In the genomic region with DNA sequence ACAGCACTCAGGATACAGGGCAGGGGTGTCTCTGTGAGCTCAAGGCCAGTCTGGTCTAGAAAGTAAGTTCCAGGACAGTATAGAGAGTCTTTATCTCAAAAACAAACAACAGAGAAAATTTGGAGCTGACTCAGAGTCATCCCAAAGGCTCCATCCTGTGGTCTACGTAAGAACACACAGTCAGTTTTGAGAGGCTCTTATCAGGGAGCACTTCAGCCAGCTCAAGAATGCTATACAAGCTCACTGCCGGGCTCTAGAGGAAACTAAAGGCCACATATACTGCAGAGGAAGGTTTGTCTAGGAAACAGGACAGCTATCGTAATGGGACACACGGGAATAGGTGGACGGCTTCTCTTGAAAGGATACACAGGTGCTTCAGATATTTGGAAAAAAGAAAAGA, we compare ENCODE assay signal across 22 mouse cellular contexts.
DNase-seq lines count a peak whose midpoint lies in the region; ATAC-seq and TF ChIP-seq lines count a peak whose summit lies in the region.
"Had no signal": no experiment of that assay in that cellular context is flagged by ENCODE, and none has a peak within 500 bp of the region (broad histone marks: within the 10 kb centered on the region; RNA-seq: fewer than 3 reads in every experiment).

No protein-coding gene starts in this region.

- H3K4me3 ChIP-seq in hindbrain, postnatal 0 days (ENCODE audit: low read length), result no peak overlapping the region
- no peak overlapping the region for H3K4me3 ChIP-seq in hindbrain, embryonic 12.5 days
- H3K4me3 ChIP-seq in midbrain, embryonic 10.5 days, result no peak overlapping the region
- H3K4me3 ChIP-seq in midbrain, embryonic 11.5 days (ENCODE audit: low read depth, low read length), result no peak overlapping the region
- H3K4me3 ChIP-seq in neural tube, embryonic 15.5 days (replicated peaks), result no peak overlapping the region
- H3K4me3 ChIP-seq: forebrain, embryonic 10.5 days; limb, embryonic 13.5 days; stomach, embryonic 15.5 days had no signal

- H3K4me1 ChIP-seq in hindbrain, postnatal 0 days (ENCODE audit: insufficient read depth, low read length), result no peaks in the 10 kb centered on the region
- H3K4me1 ChIP-seq in hindbrain, embryonic 12.5 days, result no peaks in the 10 kb centered on the region; the same call in 1 of the 2 replicates
- H3K4me1 ChIP-seq in midbrain, embryonic 10.5 days, result peaks cover 10% of the 10 kb centered on the region
- H3K4me1 ChIP-seq in midbrain, embryonic 11.5 days (ENCODE audit: control insufficient read depth, insufficient read depth, low read length), result no peaks in the 10 kb centered on the region
- no peaks in the 10 kb centered on the region for H3K4me1 ChIP-seq in neural tube, embryonic 15.5 days
- H3K4me1 ChIP-seq: limb, embryonic 13.5 days; stomach, embryonic 15.5 days had no signal

- H3K9ac ChIP-seq in hindbrain, postnatal 0 days (replicated peaks; ENCODE audit: low read length), result no peak overlapping the region
- no peak overlapping the region for H3K9ac ChIP-seq in hindbrain, embryonic 12.5 days
- H3K9ac ChIP-seq in midbrain, embryonic 11.5 days (ENCODE audit: low read length), result no peak overlapping the region
- H3K9ac ChIP-seq in neural tube, embryonic 15.5 days (replicated peaks), result no peak overlapping the region
- H3K9ac ChIP-seq: forebrain, postnatal 0 days; limb, embryonic 13.5 days; liver, embryonic 14.5 days; stomach, embryonic 15.5 days had no signal

- H3K9me3 ChIP-seq in hindbrain, postnatal 0 days (ENCODE audit: low read length), result no peaks in the 10 kb centered on the region
- no peaks in the 10 kb centered on the region for H3K9me3 ChIP-seq in hindbrain, embryonic 12.5 days (replicated peaks)
- H3K9me3 ChIP-seq in midbrain, embryonic 10.5 days (replicated peaks), result no peaks in the 10 kb centered on the region
- no peaks in the 10 kb centered on the region for H3K9me3 ChIP-seq in midbrain, embryonic 11.5 days (ENCODE audit: control insufficient read depth, low read length)
- no peaks in the 10 kb centered on the region for H3K9me3 ChIP-seq in neural tube, embryonic 15.5 days (replicated peaks)
- H3K9me3 ChIP-seq: forebrain, embryonic 10.5 days; limb, embryonic 13.5 days; stomach, embryonic 15.5 days had no signal

- no peaks in the 10 kb centered on the region for H3K36me3 ChIP-seq in hindbrain, postnatal 0 days (ENCODE audit: insufficient read depth, low read length)
- H3K36me3 ChIP-seq in hindbrain, embryonic 12.5 days, result no peaks in the 10 kb centered on the region
- H3K36me3 ChIP-seq in midbrain, embryonic 10.5 days, result no peaks in the 10 kb centered on the region
- no peaks in the 10 kb centered on the region for H3K36me3 ChIP-seq in midbrain, embryonic 11.5 days (ENCODE audit: control insufficient read depth, insufficient read depth, low read length)
- H3K36me3 ChIP-seq in neural tube, embryonic 15.5 days, result no peaks in the 10 kb centered on the region
- H3K36me3 ChIP-seq: forebrain, embryonic 10.5 days; limb, embryonic 13.5 days; stomach, embryonic 15.5 days had no signal

- no peak overlapping the region for H3K4me2 ChIP-seq in hindbrain, postnatal 0 days (ENCODE audit: low read depth, low read length)
- no peak overlapping the region for H3K4me2 ChIP-seq in hindbrain, embryonic 12.5 days (replicated peaks)
- no peak overlapping the region for H3K4me2 ChIP-seq in midbrain, embryonic 11.5 days
- H3K4me2 ChIP-seq in neural tube, embryonic 15.5 days, result no peak overlapping the region
- H3K4me2 ChIP-seq: limb, embryonic 13.5 days; stomach, embryonic 15.5 days had no signal

- no peak overlapping the region for H3K27ac ChIP-seq in hindbrain, postnatal 0 days
- no peak overlapping the region for H3K27ac ChIP-seq in hindbrain, embryonic 12.5 days
- peak overlapping the region; percentile 38; the same call in 1 of the 2 replicates for H3K27ac ChIP-seq in midbrain, embryonic 10.5 days (replicated peaks)
- no peak overlapping the region for H3K27ac ChIP-seq in midbrain, embryonic 11.5 days (ENCODE audit: low read depth, low read length)
- H3K27ac ChIP-seq in neural tube, embryonic 15.5 days (replicated peaks), result no peak overlapping the region
- H3K27ac ChIP-seq: forebrain, embryonic 10.5 days; limb, embryonic 13.5 days; liver, embryonic 14.5 days; stomach, embryonic 15.5 days had no signal

- no peak for DNase-seq in hindbrain, postnatal 0 days (ENCODE audit: low spot score)
- no peak for DNase-seq in midbrain, embryonic 10.5 days (ENCODE audit: low spot score)
- DNase-seq in midbrain, embryonic 11.5 days (ENCODE audit: low spot score, missing footprints), result no peak
- DNase-seq: adrenal gland, postnatal 36 days; cerebellum, adult 11-12 months; cerebellum, postnatal 14 days; embryo, embryonic 11 days; forebrain, postnatal 0 days; gastrocnemius, postnatal 36 days; kidney, postnatal 4 days; right cerebral cortex, postnatal 25 days; thymus, adult 2 months had no signal

- H3K27me3 ChIP-seq in hindbrain, postnatal 0 days (ENCODE audit: insufficient read depth, low read length), result no peaks in the 10 kb centered on the region
- H3K27me3 ChIP-seq in hindbrain, embryonic 12.5 days, result no peaks in the 10 kb centered on the region
- H3K27me3 ChIP-seq in midbrain, embryonic 10.5 days (ENCODE audit: low read depth, poor library complexity, severe bottlenecking), result no peaks in the 10 kb centered on the region
- no peaks in the 10 kb centered on the region for H3K27me3 ChIP-seq in midbrain, embryonic 11.5 days (ENCODE audit: control insufficient read depth, insufficient read depth, low read length)
- H3K27me3 ChIP-seq in neural tube, embryonic 15.5 days (replicated peaks), result no peaks in the 10 kb centered on the region
- H3K27me3 ChIP-seq: limb, embryonic 13.5 days; stomach, embryonic 15.5 days had no signal

- 0 out of 2 replicates have a peak, but pooled peaks have one; percentile 19 for TF ChIP-seq CTCF in hindbrain, postnatal 0 days (IDR thresholded peaks at IDR 0.05; ENCODE audit: low read depth)

- ATAC-seq in hindbrain, postnatal 0 days, result no peak
- ATAC-seq in hindbrain, embryonic 12.5 days (ENCODE audit: low FRiP score), result no peak
- no peak for ATAC-seq in midbrain, embryonic 11.5 days (ENCODE audit: low FRiP score)
- peak; percentile 27; the same call in 1 of the 2 replicates for ATAC-seq in common myeloid progenitor, adult 5-6 weeks (replicated peaks; ENCODE audit: low read depth, poor library complexity, severe bottlenecking)
- ATAC-seq in CD4-positive, CD25-positive, alpha-beta regulatory T cell, adult 4 months, result no peak
- no peak for ATAC-seq in neural tube, embryonic 15.5 days (ENCODE audit: low FRiP score)
- ATAC-seq: forebrain, postnatal 0 days; inflammation-experienced regulatory T-cells, adult 6 months; midbrain, embryonic 16.5 days had no signal

- WGBS in hindbrain, postnatal 0 days, result 73% methylated on average over 5 of the region's 5 CpGs
- WGBS in hindbrain, embryonic 12.5 days, result 80% methylated on average over 5 of the region's 5 CpGs
- WGBS in midbrain, embryonic 10.5 days, result 80% methylated on average over 5 of the region's 5 CpGs
- 77% methylated on average over 5 of the region's 5 CpGs for WGBS in midbrain, embryonic 11.5 days
- WGBS in neural tube, embryonic 15.5 days, result 67% methylated on average over 5 of the region's 5 CpGs
